Mouse (Mus musculus): ENCODE results near the gene Kcnj12.

Gene Kcnj12

DNA sequence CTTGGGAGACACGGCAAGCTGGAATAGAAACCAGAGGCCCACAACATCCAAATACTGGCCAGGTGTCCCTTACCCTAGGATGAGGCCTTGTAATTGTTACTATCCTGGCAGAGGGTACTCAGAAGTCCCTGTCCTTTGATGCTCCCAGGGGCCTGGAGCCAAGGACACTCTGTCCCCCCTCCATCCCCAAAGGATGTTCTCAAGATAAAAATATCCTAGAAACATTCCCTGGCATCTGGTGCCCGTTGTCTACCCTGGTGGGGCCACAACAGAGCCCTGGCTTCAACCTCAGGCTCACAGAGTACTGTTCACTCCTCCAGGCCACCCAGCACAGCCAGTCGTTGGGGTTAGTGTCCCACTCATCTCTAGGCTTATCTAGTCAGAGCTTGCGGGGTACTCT lies 38.3 kb downstream of the Kcnj12 start:
- peak; percentile 53 for DNase-seq

- DNase-seq: peak; percentile 38
Observed at GRCm38 (mm10) chr11:61062548-61063461, 40.4 kb downstream of the Kcnj12 start.

GRCm38 (mm10) chr11:61063503-61063902 lies 41.1 kb downstream of the Kcnj12 start:
- no peak for DNase-seq

- DNase-seq: peak; percentile 30
Observed at GRCm38 (mm10) chr11:61065620-61066019, 43.3 kb downstream of the Kcnj12 start.

DNA sequence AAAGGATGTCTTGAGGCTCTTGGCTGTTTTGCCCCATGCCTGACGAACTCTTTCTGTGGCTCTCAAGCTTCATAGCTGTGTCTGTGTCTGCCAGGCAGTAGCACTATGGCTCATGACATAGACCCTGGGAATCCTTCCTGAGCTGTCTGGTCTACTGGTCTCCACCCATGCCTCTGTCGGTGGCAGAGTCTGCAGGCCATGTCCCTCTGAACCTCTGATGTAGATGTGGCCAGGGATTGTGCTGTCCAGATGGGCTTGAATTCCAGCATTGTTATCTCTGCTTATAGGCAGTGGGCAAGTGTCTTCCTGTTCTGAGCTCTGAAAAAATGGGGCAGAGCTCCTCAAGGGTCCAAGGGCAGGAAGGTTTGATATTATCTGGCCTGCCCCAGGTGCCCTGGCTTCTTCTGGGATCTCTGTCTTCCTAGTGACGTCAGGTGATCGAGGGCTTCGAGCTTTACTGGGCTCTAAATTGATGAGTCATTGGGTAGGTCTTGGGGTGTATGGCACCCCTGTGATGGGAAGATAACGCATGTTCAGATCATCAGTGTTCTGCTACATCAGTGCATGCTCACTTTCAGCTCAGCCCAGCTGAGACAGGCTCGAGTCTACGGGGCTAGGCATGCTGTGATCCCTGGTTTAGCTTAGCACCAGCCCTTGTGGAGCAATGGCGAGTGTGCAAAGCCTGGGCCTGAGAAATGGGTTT lies 44.9 kb downstream of the Kcnj12 start:
- DNase-seq: no peak

DNA sequence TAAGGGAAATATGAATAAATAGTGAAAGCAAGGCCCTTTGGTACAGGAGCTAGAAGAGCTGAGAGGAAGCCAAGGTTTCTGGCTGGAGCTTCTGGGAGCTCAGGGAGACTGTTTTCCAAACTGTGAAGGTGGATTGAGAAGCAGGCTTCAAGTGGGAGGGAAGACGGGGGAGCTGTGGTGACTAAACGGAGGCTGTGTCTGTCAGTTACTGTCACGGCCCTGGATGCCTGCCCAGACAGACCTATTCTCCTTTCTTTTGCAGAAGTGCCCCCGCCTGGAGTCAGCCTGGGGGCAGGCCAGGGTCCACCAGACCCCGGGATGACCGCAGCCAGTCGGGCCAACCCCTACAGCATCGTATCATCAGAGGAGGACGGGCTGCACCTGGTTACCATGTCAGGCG lies 46.5 kb downstream of the Kcnj12 start:
- DNase-seq: peak; percentile 67

DNA sequence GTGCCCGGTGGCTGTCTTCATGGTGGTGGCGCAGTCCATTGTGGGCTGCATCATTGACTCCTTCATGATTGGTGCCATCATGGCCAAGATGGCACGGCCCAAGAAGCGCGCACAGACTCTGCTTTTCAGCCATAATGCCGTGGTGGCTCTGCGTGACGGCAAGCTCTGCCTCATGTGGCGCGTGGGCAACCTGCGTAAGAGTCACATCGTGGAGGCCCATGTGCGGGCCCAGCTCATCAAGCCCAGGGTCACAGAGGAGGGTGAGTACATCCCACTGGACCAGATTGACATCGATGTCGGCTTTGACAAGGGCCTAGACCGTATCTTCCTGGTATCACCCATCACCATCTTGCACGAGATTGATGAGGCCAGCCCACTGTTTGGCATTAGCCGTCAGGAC lies 47.3 kb downstream of the Kcnj12 start:
- no peak for DNase-seq

GRCm38 (mm10) chr11:61074646-61075317 lies 52.4 kb downstream of the Kcnj12 start:
- DNase-seq: no peak

DNA sequence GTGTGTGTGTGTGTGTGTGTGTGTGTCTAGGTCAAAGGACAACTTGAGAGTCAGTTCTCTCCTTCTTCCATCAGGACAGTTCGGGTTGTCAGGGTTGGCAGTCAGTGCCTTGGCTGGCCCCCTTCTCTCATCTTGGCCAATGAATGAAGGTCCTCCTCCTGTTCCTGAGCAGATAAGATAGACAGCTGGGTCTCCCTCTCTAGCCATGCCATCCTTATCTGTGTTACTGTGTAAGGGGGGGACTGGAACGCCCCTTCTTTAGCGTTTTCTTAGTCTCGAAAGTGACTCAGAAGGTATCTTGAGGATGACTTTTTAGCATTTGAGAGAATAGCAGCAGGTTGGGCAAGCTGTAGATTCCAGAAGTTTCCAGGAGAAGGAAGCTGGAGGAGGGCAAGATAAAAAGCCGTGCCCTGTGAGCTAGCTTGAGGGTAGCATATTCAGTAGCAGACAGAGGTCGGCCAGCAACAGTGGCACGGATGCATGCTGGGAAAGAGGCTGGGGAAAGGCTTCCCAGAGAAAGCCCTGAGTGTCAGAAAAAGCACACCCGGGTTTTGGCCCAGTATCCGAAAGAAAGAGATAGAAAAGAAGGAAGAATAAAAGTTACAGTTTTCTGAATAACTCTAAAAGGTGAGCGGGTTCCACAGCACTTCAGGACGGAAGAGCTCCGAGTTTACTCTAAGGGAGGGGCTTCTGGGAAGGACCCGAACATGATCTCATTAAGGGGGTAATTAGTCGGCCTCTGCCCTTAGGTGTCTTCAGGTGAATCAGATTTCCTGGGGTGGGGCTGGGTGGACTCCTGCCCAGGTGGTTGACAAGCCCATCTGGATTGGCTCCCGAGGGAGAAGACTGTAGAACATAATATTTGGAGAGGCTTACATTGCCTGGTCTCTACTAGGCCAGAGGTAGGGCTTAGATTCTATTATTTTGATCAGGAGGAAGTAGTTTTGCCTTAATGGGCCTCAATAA lies 53.3 kb downstream of the Kcnj12 start:
- peak; percentile 18 for DNase-seq

GRCm38 (mm10) chr11:61081624-61082023 lies 59.3 kb downstream of the Kcnj12 start:
- no peak for DNase-seq

- DNase-seq: no peak
Observed at GRCm38 (mm10) chr11:61090195-61090594, 67.8 kb downstream of the Kcnj12 start.

GRCm38 (mm10) chr11:61091192-61091591 lies 68.8 kb downstream of the Kcnj12 start:
- no peak for DNase-seq

DNA sequence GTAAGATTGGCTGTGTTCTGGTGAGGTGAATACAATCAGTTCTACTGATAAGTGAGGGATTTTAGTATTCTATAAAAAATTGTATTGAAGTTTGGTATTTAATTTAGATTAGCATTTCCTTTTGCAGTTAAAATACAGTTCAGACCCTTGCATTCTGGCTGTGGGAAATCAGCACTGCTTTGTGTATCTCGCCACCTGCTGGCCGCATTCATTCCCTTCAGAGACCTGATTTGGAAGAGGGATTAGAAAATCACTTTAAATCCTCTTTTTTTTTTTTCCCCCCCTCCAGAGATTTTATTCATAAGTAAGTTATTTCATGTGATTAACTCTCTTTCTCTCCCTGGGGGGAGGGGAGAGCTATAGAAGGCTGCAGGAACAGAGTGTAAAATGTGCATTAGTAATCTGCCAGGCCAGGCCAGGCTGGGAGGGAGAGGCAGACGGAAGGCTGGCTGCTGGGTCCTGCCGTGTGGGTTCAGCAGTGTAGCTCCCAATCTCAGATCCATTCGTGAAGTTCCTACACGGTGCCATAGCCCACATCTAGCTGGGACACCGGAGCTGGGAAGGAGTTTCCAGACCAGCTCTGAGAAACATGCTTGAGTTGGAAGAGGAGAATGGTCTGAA lies 69.4 kb downstream of the Kcnj12 start:
- peak; percentile 72 for DNase-seq

- no peak for DNase-seq
Observed at GRCm38 (mm10) chr11:61098046-61098445, 75.7 kb downstream of the Kcnj12 start.

GRCm38 (mm10) chr11:61102397-61103339 lies 80.3 kb downstream of the Kcnj12 start:
- DNase-seq: no peak

DNA sequence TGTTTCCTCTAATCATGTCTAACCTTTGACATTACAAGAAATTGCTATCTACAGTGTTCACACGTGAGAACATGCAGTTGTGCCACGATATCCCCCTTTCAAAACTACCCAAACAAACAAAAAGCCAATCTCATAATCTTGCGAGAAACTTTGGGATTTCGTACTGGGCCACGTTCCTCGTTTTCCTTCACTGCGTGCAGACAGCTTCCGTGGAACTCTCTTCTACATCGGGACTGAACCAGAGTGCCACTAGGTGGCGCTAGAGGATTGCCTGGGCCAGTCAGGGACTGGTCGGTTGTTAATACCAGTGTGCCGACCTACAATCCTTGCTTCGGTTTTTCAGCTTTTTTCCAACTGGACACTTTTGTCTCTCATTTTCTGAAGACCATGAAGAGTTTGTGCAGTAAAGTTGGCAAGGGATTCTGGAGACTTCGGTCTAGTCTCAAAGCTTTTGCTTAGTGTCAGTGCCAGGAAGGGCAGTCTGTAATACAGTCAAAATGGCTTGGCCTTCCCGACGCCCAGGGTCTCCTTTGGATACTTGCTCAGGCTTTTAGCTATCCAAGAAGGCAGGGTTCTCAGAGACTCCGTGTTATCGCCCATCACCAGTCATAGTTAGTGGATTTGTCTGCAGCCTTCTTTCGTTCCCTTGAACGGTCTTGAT lies 82.0 kb downstream of the Kcnj12 start:
- DNase-seq: peak; percentile 80

DNA sequence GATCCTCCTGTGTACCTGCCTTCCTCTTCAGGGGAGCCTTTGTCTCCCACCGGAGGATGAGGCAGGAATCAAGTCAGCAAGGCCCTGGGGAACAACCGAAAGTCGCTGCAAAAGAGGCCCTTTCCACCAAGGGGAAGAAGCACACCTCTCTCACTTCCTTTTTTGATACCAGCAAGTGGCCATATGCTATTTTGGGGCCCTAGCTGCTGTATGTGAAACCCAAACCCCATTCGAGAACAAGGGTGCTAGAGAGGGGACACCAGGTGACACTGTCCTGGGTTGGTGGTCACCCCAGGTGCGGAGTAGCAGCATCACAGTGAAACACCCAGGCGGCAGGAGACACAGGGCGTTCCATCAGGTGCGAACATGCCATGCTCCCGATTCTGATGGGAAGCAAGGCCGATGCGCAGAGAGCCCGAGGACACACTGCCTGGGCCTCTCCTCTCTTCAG lies 86.6 kb downstream of the Kcnj12 start:
- DNase-seq: no peak

GRCm38 (mm10) chr11:61109707-61110106 lies 87.3 kb downstream of the Kcnj12 start:
- DNase-seq: no peak

GRCm38 (mm10) chr11:61110113-61110512 lies 87.7 kb downstream of the Kcnj12 start:
- DNase-seq: no peak

- DNase-seq: no peak
Observed at GRCm38 (mm10) chr11:61110928-61111327, 88.6 kb downstream of the Kcnj12 start.

All from cerebellum, adult 9-11 months (tissue).